Mouse (Mus musculus) lung, adult 2 months (tissue): ENCODE measurements around the gene Zfp276. TPM values are rescaled to one million over a fixed set of nuclear protein-coding genes. Genes with fewer than 3 reads are reported as not detected.
"Not testable (repeated sequence)": the region's sequence is repeated elsewhere in the genome, so short reads cannot be mapped to it uniquely, and the experiment has no call there.

Experiments
- DNase-seq: peaks from one replicate; pipeline ENCODE4 v3.0.0; 2022
- H3K4me1 ChIP-seq: fragments of 200-500 bp; 2 replicates; pipeline ENCODE4 v1.6.1; 2011; ENCODE audit warnings: low read length; ENCODE audit not compliant: control insufficient read depth, insufficient read depth
- H3K4me3 ChIP-seq: fragments of 200-500 bp; replicated peaks from 2 replicates; pipeline ENCODE3; 2011; ENCODE audit warnings: low read depth, mild to moderate bottlenecking, control low read depth, low read length; ENCODE audit errors: extremely low read depth
- CTCF ChIP-seq: fragments of 200-500 bp; IDR thresholded peaks from 2 replicates; pipeline ENCODE4 v1.5.1; 2011; ENCODE audit warnings: mild to moderate bottlenecking, low read length, control low read depth; ENCODE audit not compliant: insufficient read depth
- POLR2A ChIP-seq: fragments of 200-500 bp; IDR thresholded peaks from 2 replicates; pipeline ENCODE4 v1.6.1; 2011; ENCODE audit warnings: low read depth, mild to moderate bottlenecking, control low read depth, low read length, borderline replicate concordance; ENCODE audit errors: extremely low read depth
- WGBS: fragments of 180-500 bp; shearing (Covaris S2); methylation state at CpG from one replicate; pipeline ENCODE4 v1.1.7; 2018; 5-methylcytosine and 5-hydroxymethylcytosine counted together
- polyA plus RNA-seq: library from polyadenylated mRNA; depleted of rRNA; stranded (reverse); fragments of >200 nt; gene quantifications from 2 replicates; pipeline ENCODE4 v1.2.3, GENCODE M21; 2012

Gene Zfp276
- polyA plus RNA-seq, 1 experiment = 34.1 TPM

DNA sequence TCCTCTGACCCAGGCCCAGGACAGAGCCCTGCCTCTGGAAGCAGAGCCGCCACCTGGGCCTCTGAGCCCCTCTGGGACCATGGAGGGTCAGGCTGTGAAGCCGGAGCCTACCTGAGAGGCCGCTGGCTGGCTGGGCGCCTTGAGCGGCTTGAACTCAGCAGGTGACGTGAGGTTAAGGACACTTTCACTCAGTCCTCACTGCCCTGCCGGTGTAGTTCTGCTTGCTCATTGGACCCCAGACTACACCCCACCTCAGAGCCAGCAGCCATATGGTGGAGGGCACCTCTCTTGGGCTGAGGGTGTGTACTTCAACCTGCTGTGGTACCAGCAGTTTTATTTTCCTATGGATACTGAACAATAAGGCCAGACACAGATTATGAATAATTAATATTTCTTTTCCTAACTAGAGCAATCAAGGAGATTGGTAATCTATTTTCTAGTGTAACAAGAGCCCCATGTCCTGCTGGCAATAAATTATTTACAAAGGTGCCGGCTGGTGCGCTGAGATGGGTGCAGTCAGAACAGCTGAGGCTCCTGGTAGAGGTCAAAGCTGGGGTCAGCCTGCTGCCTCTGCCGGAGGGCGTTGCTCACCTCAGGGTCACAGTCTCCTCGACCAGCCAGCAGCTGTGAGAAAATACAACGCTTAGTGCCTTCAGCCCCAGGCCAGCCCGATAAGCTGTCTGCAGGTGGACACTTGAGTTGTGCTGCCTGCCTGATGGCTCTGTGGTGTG, 14.1 kb downstream of the Zfp276 start:
- no peaks in the 10 kb centered on the region for H3K4me1 ChIP-seq
- 79% methylated on average over 14 of the region's 14 CpGs for WGBS
- no peak overlapping the region for H3K4me3 ChIP-seq
- no peak for TF ChIP-seq CTCF
- DNase-seq = no peak

DNA sequence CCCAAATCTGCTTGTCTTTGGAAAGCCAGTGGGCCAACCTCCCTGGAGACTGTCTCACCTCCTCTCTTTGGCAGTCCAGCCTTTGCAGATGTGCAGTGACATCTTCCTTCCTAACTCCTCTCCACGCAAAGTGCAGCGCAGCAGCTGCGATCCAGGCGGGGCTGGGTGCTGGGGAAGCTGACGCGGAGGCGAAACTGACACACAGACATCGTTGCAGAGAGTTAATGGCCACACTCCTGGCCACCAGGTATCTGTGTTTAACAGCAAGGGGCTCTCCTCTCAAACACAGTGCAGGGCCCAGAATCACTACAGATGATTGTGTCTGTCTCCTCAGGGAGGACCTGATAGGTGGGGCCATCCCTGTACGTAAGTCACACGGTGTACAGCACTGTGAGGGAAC, 17.2 kb downstream of the Zfp276 start:
- 92% methylated on average over 10 of the region's 10 CpGs for WGBS

DNA sequence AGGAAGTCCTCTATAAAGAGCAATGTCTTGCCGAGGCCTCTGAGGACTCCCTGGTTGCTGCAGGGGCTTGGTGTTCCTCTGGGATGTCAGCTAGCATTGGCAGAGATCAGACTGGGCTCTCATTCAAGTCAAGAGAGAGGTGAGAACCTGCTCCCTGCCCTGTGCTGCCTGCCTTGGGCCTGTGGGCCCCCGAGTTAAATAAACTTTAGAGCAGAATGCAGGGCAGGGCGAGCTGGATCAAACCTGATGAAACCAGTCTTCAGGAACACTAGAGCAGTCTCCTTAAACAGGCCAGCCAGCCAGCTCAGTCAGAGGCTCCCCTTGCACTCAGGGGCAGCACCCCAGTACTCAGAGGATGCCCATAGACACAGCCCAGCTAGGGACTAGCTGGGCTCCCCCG, 17.9 kb downstream of the Zfp276 start:
- no peak for TF ChIP-seq CTCF
- TF ChIP-seq POLR2A = no peak
- Histone ChIP-seq H3K4me3 (no peak overlapping the region), H3K4me1 (no peaks in the 10 kb centered on the region)
- DNase-seq = no peak
- 63% methylated on average over 4 of the region's 4 CpGs for WGBS

More for the DNA sequence above, 17.2 kb downstream of the Zfp276 start:
- DNase-seq = no peak
- TF ChIP-seq CTCF = no peak
- no peak for TF ChIP-seq POLR2A
- Histone ChIP-seq H3K4me3 (no peak overlapping the region), H3K4me1 (no peaks in the 10 kb centered on the region)

DNA sequence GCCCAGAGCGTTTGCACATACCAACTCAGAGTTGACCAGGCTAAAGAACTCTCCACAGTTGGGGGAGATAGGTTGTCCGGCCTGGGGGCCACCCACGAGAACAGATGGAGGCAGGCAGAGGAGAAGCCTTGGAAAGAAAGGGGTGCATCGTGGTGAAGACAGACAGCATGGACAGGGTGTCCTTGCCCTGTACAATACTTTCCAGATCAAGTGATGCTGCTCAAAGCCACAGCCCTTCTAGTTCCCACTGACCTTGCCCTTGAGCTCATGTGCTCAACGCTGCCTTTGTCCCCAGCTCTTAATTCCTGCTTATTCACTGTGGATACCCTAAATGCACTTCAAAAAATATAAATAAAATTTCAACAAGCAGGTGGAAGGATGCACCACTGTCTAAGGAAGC, 20.5 kb downstream of the Zfp276 start:
- no peak for DNase-seq
- no peak for TF ChIP-seq CTCF
- TF ChIP-seq POLR2A = no peak
- 84% methylated on average over 5 of the region's 5 CpGs for WGBS
- Histone ChIP-seq H3K4me1 (no peaks in the 10 kb centered on the region), H3K4me3 (no peak overlapping the region)

DNA sequence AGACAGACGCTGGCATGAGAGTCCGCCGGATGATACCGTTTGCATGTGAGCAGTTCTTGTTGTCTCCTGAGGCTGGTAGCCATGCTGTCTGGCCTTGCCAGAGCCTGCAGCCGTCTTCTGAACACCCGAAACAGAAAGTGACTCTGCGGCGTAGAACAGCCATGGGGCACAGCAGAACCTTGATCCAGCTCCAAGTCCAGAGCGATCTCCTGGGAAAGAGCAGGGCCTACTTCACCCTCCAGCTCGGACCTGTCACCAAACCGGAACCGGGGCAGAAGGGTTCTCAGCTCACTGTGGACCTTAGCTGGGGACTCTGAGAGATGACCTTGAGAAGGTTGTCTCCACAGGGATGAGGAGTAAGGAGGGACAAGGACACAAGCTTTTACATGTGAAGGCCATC, 21.1 kb downstream of the Zfp276 start:
- no peaks in the 10 kb centered on the region for H3K4me1 ChIP-seq
- no peak for DNase-seq
- H3K4me3 ChIP-seq = no peak overlapping the region
- TF ChIP-seq CTCF = no peak
- 95% methylated on average over 12 of the region's 12 CpGs for WGBS

DNA sequence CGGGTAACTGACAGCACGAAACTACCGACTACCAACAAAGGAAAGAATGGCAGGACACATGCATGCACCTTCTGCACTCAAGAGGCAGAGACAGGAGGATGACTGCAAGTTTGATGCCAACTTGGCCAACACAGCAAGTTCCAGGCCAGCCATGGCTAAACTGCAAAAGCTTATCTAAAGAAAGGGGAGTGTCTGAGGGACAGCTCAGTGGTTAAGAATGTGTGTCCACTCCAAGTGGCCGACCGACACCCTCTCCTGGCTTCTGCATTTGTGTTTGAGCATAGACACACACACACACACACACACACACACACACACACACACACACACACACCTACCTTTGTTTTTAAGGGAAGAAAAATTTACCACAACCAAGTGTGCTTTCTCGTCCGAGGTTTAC, 24.4 kb downstream of the Zfp276 start:
- DNase-seq = no peak
- H3K4me3 ChIP-seq = no peak overlapping the region
- H3K4me1 ChIP-seq = no peaks in the 10 kb centered on the region
- no peak for TF ChIP-seq POLR2A
- no peak for TF ChIP-seq CTCF
- WGBS = 59% methylated on average over 7 of the region's 7 CpGs

DNA sequence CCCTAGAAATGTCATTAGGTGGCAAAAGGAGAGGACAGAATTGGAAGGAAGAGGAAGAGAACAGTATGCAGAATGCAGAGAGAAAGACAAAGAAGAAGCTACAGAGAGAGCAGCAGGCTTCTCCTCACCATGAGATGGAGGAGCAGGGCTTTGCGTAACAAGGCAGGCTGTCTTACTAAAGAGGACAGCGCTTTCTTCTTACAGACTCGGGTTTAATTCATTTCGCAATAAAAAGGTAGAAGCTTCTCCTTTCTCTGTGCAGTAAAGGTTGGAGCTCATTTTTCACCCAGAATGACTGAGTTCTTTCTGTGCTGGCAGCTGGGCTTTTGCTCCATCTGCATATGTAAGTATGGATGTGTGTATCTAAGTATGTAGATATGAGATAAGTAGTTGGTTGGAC, 25.8 kb downstream of the Zfp276 start:
- no peak for DNase-seq
- TF ChIP-seq CTCF = no peak
- TF ChIP-seq POLR2A = no peak
- WGBS = 94% methylated on average over 4 of the region's 4 CpGs
- Histone ChIP-seq H3K4me3 (no peak overlapping the region), H3K4me1 (0 out of 2 replicates have a peak, but pooled peaks cover 3% of the 10 kb centered on the region)

DNA sequence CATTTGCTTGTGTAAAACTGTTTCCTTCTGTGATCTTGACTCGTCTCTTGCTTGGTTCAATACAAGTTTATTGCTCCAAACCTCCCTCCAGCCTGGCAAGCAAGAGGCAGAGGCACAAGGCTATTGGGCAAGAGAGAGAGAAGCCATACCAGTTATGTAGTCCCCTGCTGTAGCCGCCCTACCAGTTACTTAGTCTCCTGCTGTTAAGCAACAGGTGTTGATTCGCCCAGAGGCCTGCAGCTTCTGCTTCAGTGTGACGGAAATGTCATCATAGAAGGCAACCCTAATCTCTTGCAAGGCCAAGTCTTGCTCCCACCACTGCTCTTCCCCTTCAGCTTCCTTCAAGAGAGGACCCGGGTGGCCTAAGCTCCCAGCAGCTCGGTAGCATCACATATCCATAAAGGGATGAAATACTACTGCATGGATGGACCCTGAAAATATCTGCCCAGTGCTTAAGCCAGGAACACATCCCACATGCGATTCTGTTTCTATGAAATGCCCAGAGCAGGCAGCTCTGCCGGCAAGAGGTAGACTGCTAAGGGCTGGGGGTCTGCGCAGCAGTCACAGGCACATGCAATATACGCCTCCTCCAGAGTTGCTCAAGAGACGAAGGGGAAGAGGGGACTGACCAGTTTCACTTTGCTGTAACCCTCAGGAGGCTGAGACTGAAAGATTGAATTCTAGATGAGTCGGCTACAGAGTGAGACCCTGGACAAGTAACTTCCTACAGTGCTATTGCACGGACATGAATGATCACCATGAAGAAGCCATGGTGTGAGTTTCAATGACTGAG, 26.5 kb downstream of the Zfp276 start:
- 88% methylated on average over 13 of the region's 13 CpGs for WGBS
- Histone ChIP-seq H3K4me1 (0 out of 2 replicates have a peak, but pooled peaks cover 3% of the 10 kb centered on the region), H3K4me3 (no peak overlapping the region)
- no peak for TF ChIP-seq POLR2A
- no peak for DNase-seq

DNA sequence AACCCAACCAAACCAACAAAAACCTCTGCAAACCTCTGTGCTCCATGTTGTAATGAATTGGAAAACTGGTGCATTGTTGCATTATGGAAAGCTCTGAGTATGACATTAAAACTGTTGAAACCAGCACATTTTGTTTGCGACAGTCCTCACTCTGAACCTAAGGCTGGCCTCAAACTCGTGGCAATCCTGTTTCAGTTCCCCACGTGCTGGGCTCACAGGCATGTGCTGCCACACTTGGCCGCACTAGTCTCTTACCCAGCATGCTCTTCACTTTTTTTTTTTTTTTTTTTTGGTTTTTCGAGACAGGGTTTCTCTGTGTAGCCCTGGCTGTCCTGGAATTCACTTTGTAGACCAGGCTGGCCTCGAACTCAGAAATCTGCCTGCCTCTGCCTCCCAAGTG, 29.0 kb downstream of the Zfp276 start:
- WGBS = 90% methylated on average over 5 of the region's 6 CpGs
- H3K4me1 ChIP-seq, DNase-seq, H3K4me3 ChIP-seq: not testable (repeated sequence)

DNA sequence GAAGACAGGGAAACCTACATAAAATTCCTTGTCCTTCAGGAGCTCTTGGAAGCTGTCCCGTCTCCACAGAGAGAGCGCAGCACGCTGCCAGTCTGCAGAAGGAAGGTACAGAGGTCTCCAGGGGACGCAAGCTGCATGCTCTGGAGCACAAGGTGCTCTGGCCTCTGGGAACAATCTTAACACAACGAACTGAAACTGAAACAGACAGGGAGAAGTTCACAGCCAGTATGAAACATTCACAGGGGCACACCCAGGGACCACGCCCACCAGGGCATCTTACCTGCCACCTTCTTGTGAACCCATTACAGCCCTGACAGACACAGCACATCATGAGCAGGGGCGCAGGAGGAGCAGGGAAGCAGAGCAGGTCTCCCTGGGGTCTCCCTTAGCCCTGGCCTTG, 30.0 kb downstream of the Zfp276 start:
- no peak for DNase-seq
- TF ChIP-seq POLR2A = no peak
- TF ChIP-seq CTCF = no peak
- WGBS = 80% methylated on average over 7 of the region's 7 CpGs
- 0 out of 2 replicates have a peak, but pooled peaks cover 3% of the 10 kb centered on the region for H3K4me1 ChIP-seq
- H3K4me3 ChIP-seq = no peak overlapping the region
